Mouse (Mus musculus) hindbrain, embryonic 12.5 days (tissue): ENCODE measurements around the gene Pdx1. TPM values are rescaled to one million over a fixed set of nuclear protein-coding genes. Genes with fewer than 3 reads are reported as not detected.

Experiments used
- ATAC-seq: fragments of 200-750 bp; cut with Nextera tagmentation; 2 replicates; pipeline ENCODE4 v1.8.0; 2017; ENCODE audit warnings: moderate TSS enrichment; ENCODE audit not compliant: low FRiP score
- H3K27ac ChIP-seq: fragments of 300-500 bp; sonication (generic); 2 replicates; pipeline ENCODE4 v1.5.1; 2016; ENCODE audit warnings: mild to moderate bottlenecking
- H3K27me3 ChIP-seq: fragments of 300-500 bp; sonication (generic); 2 replicates; pipeline ENCODE4 v1.6.1; 2016; ENCODE audit warnings: mild to moderate bottlenecking
- H3K36me3 ChIP-seq: fragments of 300-500 bp; sonication (generic); 2 replicates; pipeline ENCODE4 v1.6.1; 2016; ENCODE audit warnings: mild to moderate bottlenecking
- H3K4me1 ChIP-seq: fragments of 300-500 bp; sonication (generic); 2 replicates; pipeline ENCODE4 v1.6.1; 2016
- H3K4me2 ChIP-seq: fragments of 300-500 bp; sonication (generic); replicated peaks from 2 replicates; pipeline ENCODE4 v1.6.1; 2016; ENCODE audit warnings: mild to moderate bottlenecking
- H3K4me3 ChIP-seq: fragments of 300-500 bp; sonication (generic); 2 replicates; pipeline ENCODE4 v1.5.1; 2016; ENCODE audit warnings: mild to moderate bottlenecking
- H3K9ac ChIP-seq: fragments of 300-500 bp; sonication (generic); 2 replicates; pipeline ENCODE4 v1.6.1; 2016; ENCODE audit warnings: mild to moderate bottlenecking, moderate library complexity
- H3K9me3 ChIP-seq: fragments of 300-500 bp; sonication (generic); replicated peaks from 2 replicates; pipeline ENCODE4 v1.6.1; 2016; ENCODE audit warnings: mild to moderate bottlenecking
- WGBS: fragments of 180-500 bp; shearing (Covaris S2); methylation state at CpG from one replicate; pipeline ENCODE4 v1.1.7; 2016; 5-methylcytosine and 5-hydroxymethylcytosine counted together
- microRNA-seq: library from miRNA; unstranded; fragments of <30 nt; microRNA quantifications from one replicate; pipeline ENCODE4, GENCODE M21; 2017
- polyA plus RNA-seq: library from polyadenylated mRNA; unstranded; fragments of >200 nt; fragmentation: Nextera tagmentation; extraction: Ambion mirVana; gene quantifications from 2 replicates; pipeline ENCODE4 v1.2.1, GENCODE M21; 2016

Pdx1 gene
- polyA plus RNA-seq, 1 experiment from 2014 or later = not detected

- 77% methylated on average over 8 of the region's 8 CpGs for WGBS
- H3K36me3 ChIP-seq = no peaks in the 10 kb centered on the region
- H3K9me3 ChIP-seq = no peaks in the 10 kb centered on the region
- no peak within 1 kb of the TSS for H3K9ac ChIP-seq
- no peak within 1 kb of the TSS for H3K27ac ChIP-seq
- no peaks in the 10 kb centered on the region for H3K4me1 ChIP-seq
- H3K27me3 ChIP-seq = peaks cover 62% of the 10 kb centered on the region
- no peak within 1 kb of the TSS for H3K4me3 ChIP-seq
- no peak for ATAC-seq
- no peak within 1 kb of the TSS for H3K4me2 ChIP-seq
These were observed 52.4 kb downstream of the Pdx1 start, which contains the start of gene Urad for GRCm38 (mm10) chr5:147322183-147322582. Gene Urad (minus strand): TSS chr5:147322440.

GRCm38 (mm10) chr5:147323237-147323917 is 53.6 kb downstream of the Pdx1 start:
- peaks cover 50% of the 10 kb centered on the region for H3K27me3 ChIP-seq
- H3K9me3 ChIP-seq = no peaks in the 10 kb centered on the region
- ATAC-seq = no peak
- 22% methylated on average over 17 of the region's 17 CpGs for WGBS
- no peak overlapping the region for H3K9ac ChIP-seq
- no peak overlapping the region for H3K27ac ChIP-seq
- H3K4me3 ChIP-seq = no peak overlapping the region
- H3K4me2 ChIP-seq = no peak overlapping the region
- no peaks in the 10 kb centered on the region for H3K36me3 ChIP-seq
- no peaks in the 10 kb centered on the region for H3K4me1 ChIP-seq

Small RNA genes within 50 kb of the gene (microRNA-seq; reads per million reads assigned to microRNA genes)
- gene Mir7k = not detected

Other genes starting within 250 kb of the Pdx1 start
- 8.8 and 9.4 TPM in 2 replicates for gene Lnx2, start 193.4 kb upstream of the Pdx1 start, polyA plus RNA-seq
- gene Polr1d, start 192.9 kb upstream of the Pdx1 start, polyA plus RNA-seq = 95.1 and 98.0 TPM in 2 replicates
- 8.6 and 9.3 TPM in 2 replicates for gene Gsx1, start 81.3 kb upstream of the Pdx1 start, polyA plus RNA-seq
- not detected in 2 replicates for gene Cdx2, start 37.3 kb downstream of the Pdx1 start, polyA plus RNA-seq
- gene Urad, start 52.5 kb downstream of the Pdx1 start, polyA plus RNA-seq = not detected in 2 replicates
- 0.13 and 0.14 TPM in 2 replicates for gene Flt3, start 130.5 kb downstream of the Pdx1 start, polyA plus RNA-seq
- gene Pan3, start 160.2 kb downstream of the Pdx1 start, polyA plus RNA-seq = 56.4 and 60.9 TPM in 2 replicates